Mouse (Mus musculus): ENCODE measurements around the gene Rrp8. TPM values are rescaled to one million over a fixed set of nuclear protein-coding genes. Genes with fewer than 3 reads are reported as not detected.

Gene Rrp8
- polyA plus RNA-seq, 1 experiment from 2014 or later: 29.2 TPM

Other genes with a start within 250 kb of the Rrp8 start
- gene Smpd1, start 183.0 kb downstream of the Rrp8 start, polyA plus RNA-seq (2015; fragmentation: Nextera tagmentation; extraction: Ambion mirVana): 66.3 and 68.9 TPM in 2 replicates
- 234 and 240 TPM in 2 replicates for gene Apbb1, start 155.7 kb downstream of the Rrp8 start, polyA plus RNA-seq (2015; fragmentation: Nextera tagmentation; extraction: Ambion mirVana)
- 0.44 TPM in 1 of 2 replicates, not detected in the other for gene Hpx, start 137.2 kb downstream of the Rrp8 start, polyA plus RNA-seq (2015; fragmentation: Nextera tagmentation; extraction: Ambion mirVana)
- gene Trim3, start 103.8 kb downstream of the Rrp8 start, polyA plus RNA-seq (2015; fragmentation: Nextera tagmentation; extraction: Ambion mirVana): 65.4 and 74.5 TPM in 2 replicates
- gene Timm10b, start 97.3 kb downstream of the Rrp8 start, polyA plus RNA-seq (2015; fragmentation: Nextera tagmentation; extraction: Ambion mirVana): 146 and 151 TPM in 2 replicates
- 75.6 and 79.9 TPM in 2 replicates for gene Arfip2, start 97.0 kb downstream of the Rrp8 start, polyA plus RNA-seq (2015; fragmentation: Nextera tagmentation; extraction: Ambion mirVana)
- 14.7 and 15.1 TPM in 2 replicates for gene Gm45799, start 96.8 kb downstream of the Rrp8 start, polyA plus RNA-seq (2015; fragmentation: Nextera tagmentation; extraction: Ambion mirVana)
- 1.7 and 2.5 TPM in 2 replicates for gene Dnhd1, start 86.6 kb downstream of the Rrp8 start, polyA plus RNA-seq (2015; fragmentation: Nextera tagmentation; extraction: Ambion mirVana)
- 180 and 198 TPM in 2 replicates for gene Ilk, start 793 bp downstream of the Rrp8 start, polyA plus RNA-seq (2015; fragmentation: Nextera tagmentation; extraction: Ambion mirVana)
- gene Taf10, start 7.0 kb upstream of the Rrp8 start, polyA plus RNA-seq (2015; fragmentation: Nextera tagmentation; extraction: Ambion mirVana): 109 and 127 TPM in 2 replicates
- 35.6 and 41.1 TPM in 2 replicates for gene Tpp1, start 14.8 kb upstream of the Rrp8 start, polyA plus RNA-seq (2015; fragmentation: Nextera tagmentation; extraction: Ambion mirVana)
- gene Dchs1, start 50.3 kb upstream of the Rrp8 start, polyA plus RNA-seq (2015; fragmentation: Nextera tagmentation; extraction: Ambion mirVana): 16.8 and 20.5 TPM in 2 replicates
- 201 and 217 TPM in 2 replicates for gene Mrpl17, start 73.7 kb upstream of the Rrp8 start, polyA plus RNA-seq (2015; fragmentation: Nextera tagmentation; extraction: Ambion mirVana)
- gene Gm4070, start 216.6 kb upstream of the Rrp8 start, polyA plus RNA-seq (2015; fragmentation: Nextera tagmentation; extraction: Ambion mirVana): 0.05 TPM in 1 of 2 replicates, not detected in the other

All from midbrain, embryonic 13.5 days (tissue).